Mouse (Mus musculus): ENCODE results near the gene Magel2.

The Magel2 gene

GRCm38 (mm10) chr7:62420566-62420965, 43.8 kb downstream of the Magel2 start:
- no peak for DNase-seq (ENCODE audit: low read depth, low spot score)

GRCm38 (mm10) chr7:62423210-62423609, 46.4 kb downstream of the Magel2 start:
- no peak for DNase-seq (ENCODE audit: low read depth, low spot score)

GRCm38 (mm10) chr7:62428337-62428736, 51.5 kb downstream of the Magel2 start:
- no peak for DNase-seq (ENCODE audit: low read depth, low spot score)
